Mouse (Mus musculus) CH12.LX (cell line): Measurements from ENCODE around the gene Abca7. TPM values are rescaled to one million over a fixed set of nuclear protein-coding genes. Genes with fewer than 3 reads are reported as not detected.
"Not testable (repeated sequence)": the region's sequence is repeated elsewhere in the genome, so short reads cannot be mapped to it uniquely, and the experiment has no call there.

Source experiments
- DNase-seq: peaks from one replicate; pipeline ENCODE4 v3.0.0-alpha.2; 2013; ENCODE audit errors: extremely low read depth
- H3K27ac ChIP-seq: 2 replicates; pipeline ENCODE4 v1.5.1; 2012; ENCODE audit warnings: low read depth, mild to moderate bottlenecking, control low read depth, moderate library complexity; ENCODE audit not compliant: insufficient read depth
- H3K27me3 ChIP-seq: replicated peaks from 2 replicates; pipeline ENCODE3; 2012; ENCODE audit warnings: inconsistent platforms
- H3K36me3 ChIP-seq, 2 experiments: replicated peaks in 1 of 2; 2 replicates each; pipeline versions ENCODE3 to v1.6.1; 2012; ENCODE audit warnings: inconsistent platforms in 1 of 2, low read length in 1 of 2, mild to moderate bottlenecking in 1 of 2, mixed read lengths in 1 of 2, moderate library complexity in 1 of 2; ENCODE audit not compliant: control insufficient read depth in 1 of 2, insufficient read depth in 1 of 2
- H3K4me1 ChIP-seq, 2 experiments: 2 replicates each; pipeline ENCODE4 v1.6.1; 2012; ENCODE audit warnings: inconsistent platforms in 1 of 2, moderate library complexity in 1 of 2; ENCODE audit not compliant: insufficient read depth in 2 of 2, control insufficient read depth in 1 of 2
- H3K4me2 ChIP-seq: 2 replicates; pipeline ENCODE4 v1.6.1; 2012; ENCODE audit warnings: low read depth, mild to moderate bottlenecking, control low read depth; ENCODE audit not compliant: poor library complexity, insufficient read depth, severe bottlenecking
- H3K4me3 ChIP-seq, 3 experiments: fragments of 150-350 bp in 1 of 3; sonication (generic) in 1 of 3; replicated peaks in 1 of 3; 2 replicates each; pipeline versions ENCODE3 to v1.5.1; 2011 to 2012; ENCODE audit warnings: low read depth in 2 of 3, low read length in 2 of 3, mild to moderate bottlenecking in 2 of 3, moderate library complexity in 2 of 3, control low read depth in 1 of 3, improper control_type of control experiment in 1 of 3, inconsistent platforms in 1 of 3, mixed read lengths in 1 of 3; ENCODE audit not compliant: poor library complexity in 1 of 3
- H3K79me2 ChIP-seq: replicated peaks from 2 replicates; pipeline ENCODE4 v1.6.1; 2012; ENCODE audit warnings: mild to moderate bottlenecking, moderate library complexity; ENCODE audit not compliant: control insufficient read depth, poor library complexity, insufficient read depth, severe bottlenecking; ENCODE audit errors: extremely low read depth
- H3K9ac ChIP-seq: 2 replicates; pipeline ENCODE4 v1.6.1; 2012; ENCODE audit warnings: low read depth, mild to moderate bottlenecking, control low read depth, moderate library complexity; ENCODE audit not compliant: insufficient read depth
- H3K9me3 ChIP-seq: replicated peaks from 2 replicates; pipeline ENCODE3; 2012; ENCODE audit warnings: low read length, inconsistent platforms, mixed read lengths
- BHLHE40 ChIP-seq: IDR thresholded peaks from 2 replicates; pipeline ENCODE4 v1.6.1; 2011; ENCODE audit warnings: mild to moderate bottlenecking, low read depth, low read length, improper control_type of control experiment
- CHD1 ChIP-seq: IDR thresholded peaks from 2 replicates; pipeline ENCODE4 v1.6.1; 2012; ENCODE audit warnings: low read depth, low read length, improper control_type of control experiment, inconsistent platforms
- CTCF ChIP-seq, 2 experiments: IDR thresholded peaks in 1 of 2; conservative IDR thresholded peaks in 1 of 2; 2 replicates each; pipeline ENCODE4 v1.5.1; 2011 to 2012; ENCODE audit warnings: low read depth in 2 of 2, low read length in 2 of 2, improper control_type of control experiment in 1 of 2, inconsistent platforms in 1 of 2, mild to moderate bottlenecking in 1 of 2, moderate library complexity in 1 of 2
- ELF1 ChIP-seq: IDR thresholded peaks from 2 replicates; pipeline ENCODE4 v1.6.1; 2014; ENCODE audit warnings: low read depth, mild to moderate bottlenecking, inconsistent platforms, low read length, improper control_type of control experiment
- ETS1 ChIP-seq: conservative IDR thresholded peaks from 2 replicates; pipeline ENCODE4 v1.6.1; 2012; ENCODE audit warnings: low read depth, mild to moderate bottlenecking, inconsistent platforms, low read length, improper control_type of control experiment, moderate library complexity
- GABPA ChIP-seq: IDR thresholded peaks from 2 replicates; pipeline ENCODE4 v1.6.1; 2012; ENCODE audit warnings: low read depth, low read length, improper control_type of control experiment, inconsistent platforms; ENCODE audit not compliant: insufficient replicate concordance
- JUND ChIP-seq: conservative IDR thresholded peaks from 2 replicates; pipeline ENCODE4 v1.6.1; 2011; ENCODE audit warnings: low read depth, low read length, improper control_type of control experiment
- MAX ChIP-seq: IDR thresholded peaks from 2 replicates; pipeline ENCODE4 v1.6.1; 2011; ENCODE audit warnings: low read length, improper control_type of control experiment
- MXI1 ChIP-seq: IDR thresholded peaks from 2 replicates; pipeline ENCODE4 v1.6.1; 2011; ENCODE audit warnings: mild to moderate bottlenecking, low read depth, low read length, improper control_type of control experiment
- MYC ChIP-seq: IDR thresholded peaks from 2 replicates; pipeline ENCODE4 v1.6.1; 2011; ENCODE audit warnings: low read depth, mild to moderate bottlenecking, improper control_type of control experiment, low read length
- NRF1 ChIP-seq: IDR thresholded peaks from 2 replicates; pipeline ENCODE4 v1.6.1; 2014; ENCODE audit warnings: low read depth, mild to moderate bottlenecking, inconsistent platforms, low read length, improper control_type of control experiment, moderate library complexity
- POLR2A ChIP-seq: IDR thresholded peaks from 2 replicates; pipeline ENCODE4 v1.6.1; 2011; ENCODE audit warnings: low read depth, mild to moderate bottlenecking, improper control_type of control experiment, low read length
- RAD21 ChIP-seq: IDR thresholded peaks from 2 replicates; pipeline ENCODE4 v1.6.1; 2011; ENCODE audit warnings: low read depth, mild to moderate bottlenecking, low read length, improper control_type of control experiment, moderate library complexity
- RCOR1 ChIP-seq: conservative IDR thresholded peaks from 2 replicates; pipeline ENCODE4 v1.6.1; 2012; ENCODE audit warnings: low read depth, mild to moderate bottlenecking, inconsistent platforms, low read length, improper control_type of control experiment
- SIN3A ChIP-seq: IDR thresholded peaks from 2 replicates; pipeline ENCODE4 v1.6.1; 2012; ENCODE audit warnings: low read length, improper control_type of control experiment, inconsistent platforms
- SMC3 ChIP-seq: IDR thresholded peaks from 2 replicates; pipeline ENCODE4 v1.6.1; 2011; ENCODE audit warnings: low read depth, low read length, improper control_type of control experiment
- UBTF ChIP-seq: IDR thresholded peaks from 2 replicates; pipeline ENCODE4 v1.6.1; 2012; ENCODE audit warnings: low read depth, mild to moderate bottlenecking, inconsistent platforms, low read length, improper control_type of control experiment, moderate library complexity
- ZC3H11A ChIP-seq: IDR thresholded peaks from 2 replicates; pipeline ENCODE4 v1.6.1; 2012; ENCODE audit warnings: low read depth, mild to moderate bottlenecking, inconsistent platforms, low read length, improper control_type of control experiment
- ZNF384 ChIP-seq: IDR thresholded peaks from 2 replicates; pipeline ENCODE4 v1.6.1; 2012; ENCODE audit warnings: low read depth, low read length, improper control_type of control experiment, inconsistent platforms
- dilution Hi-C: fragments of 300-500 bp; cut with MboI; formaldehyde crosslinking; loops from 2 replicates; pipeline ENCODE4 v1.14.3; 2020; ENCODE audit warnings: low sequenced_read_pairs; ENCODE audit not compliant: extremely low pct_unique_long_range_greater_than_20kb, extremely low pct_ligation_motif_present
- in situ Hi-C: fragments of 300-500 bp; cut with MboI; formaldehyde crosslinking; loops from 3 replicates; pipeline ENCODE4 v1.14.3; 2019; ENCODE audit warnings: low sequenced_read_pairs, low pct_ligation_motif_present, low pct_unique_long_range_greater_than_20kb, mixed read lengths
- polyA plus RNA-seq: library from polyadenylated mRNA; unstranded; fragments of >175 nt; gene quantifications from 2 replicates; pipeline ENCODE4 v1.2.1, GENCODE M21; 2012; ENCODE audit warnings: low read depth; ENCODE audit not compliant: insufficient read length
- total RNA-seq, 2 experiments: library from RNA; depleted of rRNA; stranded (reverse); fragments of 300-350 nt in 1 of 2; fragments of >200 nt in 1 of 2; gene quantifications; 2 replicates each; pipeline ENCODE4 v1.2.3; 2012 to 2014

Gene Abca7
- total and polyA plus RNA-seq, 3 experiments: 2.3 to 7.0 (median 6.1) TPM

DNA sequence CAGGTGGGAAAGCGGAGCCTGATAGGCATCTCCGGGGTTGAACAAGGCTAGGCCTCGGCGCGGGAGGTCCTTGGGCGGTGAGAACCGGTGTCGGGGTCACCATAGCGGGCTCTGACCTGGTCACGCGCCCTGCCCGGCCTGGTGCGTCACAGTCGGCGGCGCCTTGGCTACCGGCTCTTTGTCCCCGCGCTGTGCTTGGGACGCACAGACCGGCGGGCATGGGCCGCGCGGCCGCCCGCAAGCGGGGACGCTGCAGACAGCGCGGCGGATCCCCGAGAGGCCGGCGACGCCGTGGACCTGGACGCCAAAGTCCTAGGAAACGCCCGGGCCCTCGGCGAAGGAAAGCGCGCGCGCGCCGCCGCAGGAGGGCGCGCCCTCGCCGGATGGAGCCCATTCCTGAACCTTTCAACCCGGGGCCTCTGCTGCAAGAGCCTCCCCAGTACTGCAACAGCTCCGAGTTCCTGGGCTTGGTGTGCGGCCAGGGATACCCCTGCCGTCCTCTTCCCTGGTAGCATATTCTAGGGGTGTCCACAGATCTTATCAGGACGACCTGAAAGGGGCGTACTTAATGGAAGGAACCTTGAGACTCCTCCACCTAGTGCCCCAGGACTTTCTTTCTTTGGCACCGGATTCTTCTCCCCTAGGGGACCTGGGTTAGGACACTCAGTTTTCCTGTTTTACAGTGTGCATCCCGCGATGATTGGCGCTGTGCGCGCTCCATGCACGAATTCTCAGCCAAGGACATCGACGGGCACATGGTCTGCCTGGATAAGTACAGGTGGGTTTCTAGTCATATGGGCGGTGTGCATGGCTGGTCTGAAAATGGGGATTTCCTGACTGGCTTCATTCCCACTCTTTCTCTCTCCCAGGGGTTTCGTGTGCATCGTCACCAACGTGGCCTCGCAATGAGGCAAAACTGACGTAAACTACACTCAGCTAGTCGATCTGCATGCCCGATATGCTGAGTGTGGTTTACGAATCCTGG is 57.8 kb downstream of the Abca7 start:
- Histone ChIP-seq H3K9ac (peak overlapping the region; percentile 98), H3K27ac (peak overlapping the region; percentile 82), H3K79me2 (peaks cover 15% of the 10 kb centered on the region), H3K9me3 (no peaks in the 10 kb centered on the region), H3K36me3 (peaks cover 35 to 44% of the 10 kb centered on the region in 2 experiments), H3K4me1 (peaks cover 12 to 54% of the 10 kb centered on the region in 2 experiments), H3K4me2 (peak overlapping the region; percentile 68), H3K27me3 (no peaks in the 10 kb centered on the region), H3K4me3 (peak overlapping the region; percentile 61 to 97 (median 95))
- dilution Hi-C loops (no loop called here), in situ Hi-C loops (no loop called here)
- DNase-seq: peak; percentile 50
- TF ChIP-seq BHLHE40 (no peak), MXI1 (peak; percentile 47), ZNF384 (no peak), SMC3 (peak; percentile 48), ZC3H11A (no peak), GABPA (no peak), UBTF (peak; percentile 89), POLR2A (no peak), RCOR1 (no peak), MYC (peak; percentile 69), NRF1 (peak; percentile 55; the same call in 1 of the 2 replicates), MAX (peak; percentile 43; the same call in 1 of the 2 replicates), SIN3A (peak; percentile 49; the same call in 1 of the 2 replicates), CHD1 (no peak), JUND (no peak), ELF1 (no peak), RAD21 (peak; percentile 23), CTCF (conservative IDR thresholded peaks at IDR 0.05 in 1 of 2, IDR thresholded peaks at IDR 0.05 in 1 of 2; ENCODE audit: low read depth in 2 of 2, low read length in 2 of 2) (peak in 1 of 2 experiments; percentile 59; a peak in 2 of 4 replicates), ETS1 (0 out of 2 replicates have a peak, but pooled peaks have one; percentile 10)

DNA sequence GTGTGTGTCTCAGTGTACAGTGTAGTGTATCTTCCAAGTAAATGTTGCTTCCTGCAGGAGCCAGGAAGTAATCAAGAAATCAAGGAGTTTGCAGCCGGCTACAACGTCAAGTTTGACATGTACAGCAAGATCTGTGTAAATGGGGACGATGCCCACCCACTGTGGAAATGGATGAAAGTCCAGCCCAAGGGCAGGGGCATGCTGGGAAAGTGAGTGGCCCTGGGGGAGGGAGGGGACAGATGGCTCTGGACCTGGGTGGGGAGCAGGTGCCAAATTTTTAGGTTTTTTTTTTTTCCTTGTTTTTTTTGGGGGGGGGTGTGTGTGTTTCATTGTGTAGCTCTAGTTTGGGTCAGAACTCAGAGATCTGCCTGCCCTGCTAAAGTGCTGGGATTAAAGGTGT is 58.6 kb downstream of the Abca7 start:
- H3K4me1 ChIP-seq: peaks cover 12 to 46% of the 10 kb centered on the region in 2 experiments
- H3K9me3 ChIP-seq, dilution Hi-C loops, DNase-seq, H3K27me3 ChIP-seq, in situ Hi-C loops: not testable (repeated sequence)
- peak overlapping the region; percentile 98 for H3K9ac ChIP-seq
- peak overlapping the region; percentile 68 for H3K4me2 ChIP-seq
- peak overlapping the region; percentile 82 for H3K27ac ChIP-seq
- H3K79me2 ChIP-seq: peaks cover 15% of the 10 kb centered on the region
- H3K4me3 ChIP-seq: peak overlapping the region; percentile 61 to 97 (median 95)
- H3K36me3 ChIP-seq: peaks cover 43 to 51% of the 10 kb centered on the region in 2 experiments
